Mouse (Mus musculus) thymus, adult 2 months (tissue): Measurements from ENCODE around the gene Cyba. TPM values are rescaled to one million over a fixed set of nuclear protein-coding genes. Genes with fewer than 3 reads are reported as not detected.

Source experiments
- DNase-seq: peaks from one replicate; pipeline ENCODE4 v3.0.0; 2021
- H3K27ac ChIP-seq: fragments of 200-500 bp; 2 replicates; pipeline ENCODE4 v1.5.1; 2012; ENCODE audit warnings: low read length, control low read depth; ENCODE audit not compliant: control insufficient read depth, insufficient read depth
- H3K27me3 ChIP-seq: fragments of 200-500 bp; 2 replicates; pipeline ENCODE4 v1.6.1; 2012; ENCODE audit warnings: mild to moderate bottlenecking, low read length, moderate library complexity, mixed read lengths; ENCODE audit not compliant: control insufficient read depth, insufficient read depth
- H3K36me3 ChIP-seq: fragments of 200-500 bp; 2 replicates; pipeline ENCODE4 v1.6.1; 2012; ENCODE audit warnings: mild to moderate bottlenecking, low read length, moderate library complexity; ENCODE audit not compliant: control insufficient read depth, insufficient read depth
- H3K4me1 ChIP-seq: fragments of 200-500 bp; replicated peaks from 2 replicates; pipeline ENCODE4 v1.6.1; 2012; ENCODE audit warnings: low read length; ENCODE audit not compliant: control insufficient read depth, insufficient read depth
- H3K4me3 ChIP-seq: fragments of 200-500 bp; 2 replicates; pipeline ENCODE4 v1.5.1; 2012; ENCODE audit warnings: mild to moderate bottlenecking, low read length, control low read depth, moderate library complexity; ENCODE audit not compliant: control insufficient read depth, insufficient read depth
- CTCF ChIP-seq: fragments of 200-500 bp; IDR thresholded peaks from 2 replicates; pipeline ENCODE4 v1.5.1; 2012; ENCODE audit warnings: mild to moderate bottlenecking, control low read depth, low read length, moderate library complexity, borderline replicate concordance; ENCODE audit not compliant: control insufficient read depth, poor library complexity, insufficient read depth; ENCODE audit errors: extremely low read depth
- POLR2A ChIP-seq: fragments of 200-500 bp; IDR thresholded peaks from 2 replicates; pipeline ENCODE4 v1.6.1; 2012; ENCODE audit warnings: mild to moderate bottlenecking, low read length, control low read depth, moderate library complexity; ENCODE audit not compliant: control insufficient read depth, poor library complexity, insufficient read depth; ENCODE audit errors: extremely low read depth
- WGBS: fragments of 180-500 bp; shearing (Covaris S2); methylation state at CpG from one replicate; pipeline ENCODE4 v1.1.7; 2018; 5-methylcytosine and 5-hydroxymethylcytosine counted together
- polyA plus RNA-seq: library from polyadenylated mRNA; depleted of rRNA; stranded (reverse); fragments of >200 nt; gene quantifications from 2 replicates; pipeline ENCODE4 v1.2.3, GENCODE M21; 2012; rRNA removed

Cyba gene
- 671 and 705 TPM in 2 replicates for polyA plus RNA-seq

DNA sequence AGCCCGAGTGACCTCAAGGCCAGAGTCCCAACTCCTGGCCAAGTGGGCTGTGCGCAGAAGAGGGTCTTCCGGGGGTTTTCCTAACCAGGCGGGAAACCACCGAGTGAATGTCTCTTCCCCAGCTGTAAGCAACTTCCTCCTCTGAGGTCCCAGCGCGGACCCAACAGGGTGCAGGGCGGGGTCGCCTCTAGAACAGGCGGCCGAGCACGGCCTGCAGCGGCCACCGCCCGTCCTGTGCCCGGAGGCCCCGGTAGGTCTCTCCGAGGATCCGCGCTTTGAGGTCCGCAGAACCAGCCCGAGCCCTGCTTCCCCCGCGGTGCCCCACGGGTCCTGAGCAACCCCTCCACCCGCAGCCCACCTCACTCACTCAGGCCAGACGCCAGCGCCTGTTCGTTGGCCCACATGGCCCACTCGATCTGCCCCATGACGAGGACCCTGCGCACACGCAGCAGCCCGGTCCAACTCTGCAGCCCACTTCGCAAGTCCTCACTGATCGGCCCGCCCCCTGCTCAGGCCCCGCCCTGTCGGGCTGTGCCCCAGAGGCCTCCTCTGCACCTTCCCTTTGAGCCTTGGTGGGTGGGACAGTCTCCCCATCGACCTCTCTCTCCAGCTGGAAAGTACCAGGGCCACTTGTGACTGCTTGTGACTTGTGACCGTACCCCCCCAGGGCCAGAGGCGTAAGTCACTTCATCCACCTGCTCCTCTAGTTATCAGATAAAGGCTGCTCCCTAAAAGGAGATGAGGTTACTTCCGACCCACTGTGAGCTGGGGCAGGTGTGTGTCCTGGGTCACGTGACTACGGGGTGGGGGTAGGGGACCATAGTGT is at the start of gene Cyba:
Cyba (minus strand) TSS at position 488 of the 826 bp plus-strand sequence.
- no peaks in the 10 kb centered on the region for H3K36me3 ChIP-seq
- under 1% methylated on average over 45 of the region's 45 CpGs for WGBS
- DNase-seq: peak; percentile 88
- H3K4me1 ChIP-seq: peaks cover 61% of the 10 kb centered on the region
- H3K27ac ChIP-seq: peak within 1 kb of the TSS; percentile 82
- H3K27me3 ChIP-seq: no peaks in the 10 kb centered on the region
- peak within 1 kb of the TSS; percentile 98 for H3K4me3 ChIP-seq
- TF ChIP-seq CTCF (no peak), POLR2A (peak; percentile 43; the same call in 1 of the 2 replicates)

DNA sequence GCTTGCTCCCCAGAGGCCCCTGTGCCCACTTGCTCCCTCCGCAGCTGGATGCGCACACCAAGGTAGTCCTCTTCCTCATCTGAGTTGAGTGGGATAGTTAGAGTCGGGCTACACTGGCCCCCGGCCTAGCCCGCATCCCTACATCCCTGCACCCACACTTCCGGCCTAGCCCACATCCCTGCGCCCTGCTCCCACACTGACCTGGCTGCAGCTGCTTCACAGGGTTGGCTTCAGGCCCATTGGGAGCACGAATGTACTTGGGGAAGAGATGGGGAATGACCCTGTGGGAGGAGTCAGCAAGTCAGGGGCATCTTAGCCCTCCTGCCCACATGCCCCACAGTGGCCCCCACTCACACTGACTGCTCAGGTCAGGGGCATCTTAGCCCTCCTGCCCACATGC is 49.7 kb upstream of the Cyba start:
- WGBS: 95% methylated on average over 8 of the region's 8 CpGs
- Histone ChIP-seq H3K4me3 (no peak overlapping the region), H3K36me3 (peaks cover 45% of the 10 kb centered on the region), H3K27me3 (no peaks in the 10 kb centered on the region), H3K27ac (no peak overlapping the region), H3K4me1 (no peaks in the 10 kb centered on the region)
- TF ChIP-seq CTCF (no peak), POLR2A (no peak)
- DNase-seq: no peak

DNA sequence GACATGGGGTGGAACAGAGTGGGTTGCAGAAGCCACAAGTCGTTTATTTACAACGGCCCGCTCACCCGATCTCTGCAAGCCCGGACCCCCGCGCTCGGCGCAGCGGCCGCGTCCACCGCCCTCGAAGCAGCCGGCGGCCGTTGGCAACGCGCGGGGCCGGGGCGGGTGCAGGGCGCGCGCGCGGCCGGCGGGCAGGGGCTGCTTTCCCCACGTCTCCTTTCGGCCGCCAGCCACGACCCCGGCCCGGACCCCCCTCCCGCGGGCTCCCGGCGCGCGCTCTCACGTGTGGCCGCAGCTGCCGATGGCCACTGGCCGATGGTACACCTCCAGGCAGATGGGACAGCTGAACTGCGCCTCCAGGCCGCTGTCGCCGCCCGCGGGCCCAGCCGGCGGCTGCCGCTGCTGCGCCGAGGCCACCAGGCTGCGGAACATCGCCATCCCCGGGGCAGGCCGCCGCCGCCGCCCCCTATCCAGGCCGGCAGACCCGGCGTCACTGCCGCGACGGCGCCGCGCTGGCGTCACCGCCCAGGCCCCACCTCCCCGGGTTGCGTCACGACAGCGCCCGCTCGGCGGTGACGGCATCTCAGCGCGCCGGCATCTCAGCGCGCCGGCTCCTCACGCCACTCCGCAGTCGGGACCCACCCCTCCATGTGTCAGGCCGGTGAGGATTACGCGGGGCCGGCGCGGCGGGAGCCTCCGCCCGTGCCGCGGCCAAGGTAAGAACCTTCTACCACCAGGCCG is 43.0 kb upstream of the Cyba start, which contains the start of the genes Rnf166 and Ctu2:
Rnf166 (minus strand) TSS at position 485 of the 741 bp plus-strand sequence.
Ctu2 (plus strand) TSS at position 564 of the 741 bp plus-strand sequence.
- peak within 1 kb of the TSS; percentile 97 for H3K4me3 ChIP-seq
- 0 out of 2 replicates have a peak, but pooled peaks have one; percentile 65 for TF ChIP-seq CTCF
- TF ChIP-seq POLR2A: peak; percentile 91
- H3K36me3 ChIP-seq: peaks cover 12% of the 10 kb centered on the region; the same call in 1 of the 2 replicates
- H3K4me1 ChIP-seq: peaks cover 25% of the 10 kb centered on the region
- peak; percentile 90 for DNase-seq
- peak within 1 kb of the TSS; percentile 94 for H3K27ac ChIP-seq
- under 1% methylated on average over 103 of the region's 103 CpGs for WGBS
- H3K27me3 ChIP-seq: no peaks in the 10 kb centered on the region

GRCm38 (mm10) chr8:122474951-122475560 is 42.3 kb upstream of the Cyba start:
- WGBS: under 1% methylated on average over 16 of the region's 16 CpGs
- Histone ChIP-seq H3K4me3 (peak overlapping the region; percentile 97), H3K27me3 (no peaks in the 10 kb centered on the region), H3K36me3 (peaks cover 12% of the 10 kb centered on the region; the same call in 1 of the 2 replicates), H3K27ac (peak overlapping the region; percentile 94), H3K4me1 (peaks cover 29% of the 10 kb centered on the region)
- DNase-seq: peak; percentile 60
- TF ChIP-seq POLR2A: no peak
- TF ChIP-seq CTCF: no peak

GRCm38 (mm10) chr8:122473911-122474421 is 41.2 kb upstream of the Cyba start:
- WGBS: 7% methylated on average over 8 of the region's 8 CpGs
- Histone ChIP-seq H3K27me3 (no peaks in the 10 kb centered on the region), H3K4me3 (peak overlapping the region; percentile 97), H3K4me1 (peaks cover 38% of the 10 kb centered on the region), H3K36me3 (peaks cover 3% of the 10 kb centered on the region; the same call in 1 of the 2 replicates), H3K27ac (peak overlapping the region; percentile 94)
- TF ChIP-seq POLR2A: peak; percentile 60
- no peak for TF ChIP-seq CTCF
- DNase-seq: peak; percentile 79

- WGBS: 4% methylated on average over 5 of the region's 5 CpGs
- peak; percentile 67 for DNase-seq
- peaks cover 14% of the 10 kb centered on the region for H3K36me3 ChIP-seq
- TF ChIP-seq CTCF (no peak), POLR2A (no peak)
- peak overlapping the region; percentile 97 for H3K27ac ChIP-seq
- H3K4me1 ChIP-seq: peaks cover 61% of the 10 kb centered on the region
- peak overlapping the region; percentile 76 for H3K4me3 ChIP-seq
- H3K27me3 ChIP-seq: no peaks in the 10 kb centered on the region
These were observed 38.0 kb upstream of the Cyba start for GRCm38 (mm10) chr8:122470691-122471090.
